Mouse (Mus musculus): ENCODE results near the gene Lactb. TPM values are rescaled to one million over a fixed set of nuclear protein-coding genes. Genes with fewer than 3 reads are reported as not detected.
"Not testable (repeated sequence)": the region's sequence is repeated elsewhere in the genome, so short reads cannot be mapped to it uniquely, and the experiment has no call there.

Lactb gene
- polyA plus RNA-seq, 1 experiment from 2014 or later = 14.4 TPM

- WGBS = 86% methylated on average over 8 of the region's 8 CpGs
- 0 out of 2 replicates have a peak overlapping the region, but pooled peaks have one; percentile 3 for H3K4me2 ChIP-seq
- no peak overlapping the region for H3K27ac ChIP-seq
- H3K4me1 ChIP-seq = peaks cover 40% of the 10 kb centered on the region
- H3K9me3 ChIP-seq (replicated peaks) = no peaks in the 10 kb centered on the region
- no peak overlapping the region for H3K9ac ChIP-seq
- no peaks in the 10 kb centered on the region for H3K27me3 ChIP-seq
- peaks cover 7% of the 10 kb centered on the region; the same call in 1 of the 2 replicates for H3K36me3 ChIP-seq
- no peak for ATAC-seq (replicated peaks; ENCODE audit: low FRiP score)
- no peak overlapping the region for H3K4me3 ChIP-seq (replicated peaks)
These were observed 57.9 kb downstream of the Lactb start for GRCm38 (mm10) chr9:66917216-66917891.

GRCm38 (mm10) chr9:66915869-66916785 is 59.2 kb downstream of the Lactb start:
- whole genome bisulfite sequencing = 79% methylated on average over 9 of the region's 9 CpGs
- Histone ChIP-seq H3K4me1 (peaks cover 40% of the 10 kb centered on the region), H3K27me3 (no peaks in the 10 kb centered on the region), H3K9ac (no peak overlapping the region), H3K4me2 (no peak overlapping the region), H3K36me3 (peaks cover 9% of the 10 kb centered on the region; the same call in 1 of the 2 replicates), H3K4me3 (replicated peaks) (no peak overlapping the region), H3K9me3 (replicated peaks) (no peaks in the 10 kb centered on the region), H3K27ac (0 out of 2 replicates have a peak overlapping the region, but pooled peaks have one; percentile 22)
- ATAC-seq (replicated peaks; ENCODE audit: low FRiP score) = no peak

GRCm38 (mm10) chr9:66915401-66915800 is 59.9 kb downstream of the Lactb start:
- Histone ChIP-seq H3K9ac (no peak overlapping the region), H3K4me3 (replicated peaks) (no peak overlapping the region), H3K36me3 (peaks cover 9% of the 10 kb centered on the region; the same call in 1 of the 2 replicates), H3K4me1 (peaks cover 32% of the 10 kb centered on the region), H3K27ac (no peak overlapping the region), H3K27me3 (no peaks in the 10 kb centered on the region), H3K4me2 (peak overlapping the region; percentile 1; the same call in 1 of the 2 replicates), H3K9me3 (replicated peaks) (no peaks in the 10 kb centered on the region)
- no peak for ATAC-seq (replicated peaks; ENCODE audit: low FRiP score)
- 71% methylated on average over 5 of the region's 5 CpGs for WGBS

GRCm38 (mm10) chr9:66914540-66914939 is 60.7 kb downstream of the Lactb start:
- H3K27ac ChIP-seq = 0 out of 2 replicates have a peak overlapping the region, but pooled peaks have one; percentile 1
- peaks cover 9% of the 10 kb centered on the region; the same call in 1 of the 2 replicates for H3K36me3 ChIP-seq

GRCm38 (mm10) chr9:66913254-66913934 is 61.9 kb downstream of the Lactb start:
- peaks cover 27% of the 10 kb centered on the region for H3K4me1 ChIP-seq

More at GRCm38 (mm10) chr9:66914540-66914939, 60.7 kb downstream of the Lactb start:
- Histone ChIP-seq H3K27me3 (no peaks in the 10 kb centered on the region), H3K4me2 (no peak overlapping the region), H3K4me3 (replicated peaks) (no peak overlapping the region), H3K9ac (no peak overlapping the region), H3K4me1 (peaks cover 32% of the 10 kb centered on the region), H3K9me3 (replicated peaks) (no peaks in the 10 kb centered on the region)
- 74% methylated on average over 3 of the region's 3 CpGs for WGBS
- no peak for ATAC-seq (replicated peaks; ENCODE audit: low FRiP score)

GRCm38 (mm10) chr9:66912304-66912703 is 63.0 kb downstream of the Lactb start:
- Histone ChIP-seq H3K4me2 (no peak overlapping the region), H3K9me3 (replicated peaks) (no peaks in the 10 kb centered on the region), H3K4me3 (replicated peaks) (no peak overlapping the region), H3K27ac (no peak overlapping the region), H3K9ac (no peak overlapping the region), H3K36me3 (peaks cover 9% of the 10 kb centered on the region; the same call in 1 of the 2 replicates), H3K27me3 (no peaks in the 10 kb centered on the region), H3K4me1 (peaks cover 20% of the 10 kb centered on the region)
- ATAC-seq (replicated peaks; ENCODE audit: low FRiP score) = no peak

More at GRCm38 (mm10) chr9:66913254-66913934, 61.9 kb downstream of the Lactb start:
- not testable (repeated sequence) for H3K27me3 ChIP-seq; ATAC-seq (replicated peaks; ENCODE audit: low FRiP score); H3K9me3 ChIP-seq (replicated peaks); H3K4me2 ChIP-seq; H3K36me3 ChIP-seq; H3K9ac ChIP-seq; H3K4me3 ChIP-seq (replicated peaks)
- WGBS = 94% methylated on average over 5 of the region's 5 CpGs
- H3K27ac ChIP-seq = 0 out of 2 replicates have a peak overlapping the region, but pooled peaks have one; percentile 1

- no peak for ATAC-seq (replicated peaks; ENCODE audit: low FRiP score)
These were observed 64.6 kb downstream of the Lactb start for GRCm38 (mm10) chr9:66910677-66911076.

GRCm38 (mm10) chr9:66909922-66910321 is 65.4 kb downstream of the Lactb start:
- H3K27me3 ChIP-seq = no peaks in the 10 kb centered on the region
- 83% methylated on average over 7 of the region's 7 CpGs for WGBS
- H3K4me1 ChIP-seq = peaks cover 10% of the 10 kb centered on the region
- H3K4me3 ChIP-seq (replicated peaks) = no peak overlapping the region
- H3K4me2 ChIP-seq = no peak overlapping the region
- H3K9ac ChIP-seq = no peak overlapping the region
- no peak for ATAC-seq (replicated peaks; ENCODE audit: low FRiP score)
- no peaks in the 10 kb centered on the region for H3K9me3 ChIP-seq (replicated peaks)
- H3K36me3 ChIP-seq = peaks cover 9% of the 10 kb centered on the region; the same call in 1 of the 2 replicates
- no peak overlapping the region for H3K27ac ChIP-seq

More at GRCm38 (mm10) chr9:66910677-66911076, 64.6 kb downstream of the Lactb start:
- Histone ChIP-seq H3K27ac (no peak overlapping the region), H3K4me2 (no peak overlapping the region), H3K4me3 (replicated peaks) (no peak overlapping the region), H3K4me1 (peaks cover 14% of the 10 kb centered on the region), H3K36me3 (peaks cover 9% of the 10 kb centered on the region; the same call in 1 of the 2 replicates), H3K27me3 (no peaks in the 10 kb centered on the region), H3K9ac (no peak overlapping the region), H3K9me3 (replicated peaks) (no peaks in the 10 kb centered on the region)
- WGBS = 82% methylated on average over 5 of the region's 5 CpGs

- Histone ChIP-seq H3K9me3 (replicated peaks) (no peaks in the 10 kb centered on the region), H3K4me3 (replicated peaks) (no peak overlapping the region), H3K36me3 (peaks cover 7% of the 10 kb centered on the region; the same call in 1 of the 2 replicates), H3K27ac (no peak overlapping the region), H3K9ac (no peak overlapping the region), H3K27me3 (no peaks in the 10 kb centered on the region), H3K4me1 (peaks cover 5% of the 10 kb centered on the region), H3K4me2 (no peak overlapping the region)
- WGBS = 90% methylated on average over 5 of the region's 5 CpGs
- ATAC-seq (replicated peaks; ENCODE audit: low FRiP score) = no peak
These were observed 67.4 kb downstream of the Lactb start for GRCm38 (mm10) chr9:66907746-66908397.

GRCm38 (mm10) chr9:66907126-66907525 is 68.2 kb downstream of the Lactb start:
- no peak for ATAC-seq (replicated peaks; ENCODE audit: low FRiP score)
- Histone ChIP-seq H3K4me3 (replicated peaks) (no peak overlapping the region), H3K4me2 (no peak overlapping the region), H3K9me3 (replicated peaks) (no peaks in the 10 kb centered on the region), H3K4me1 (peaks cover 5% of the 10 kb centered on the region), H3K9ac (no peak overlapping the region), H3K27ac (no peak overlapping the region), H3K36me3 (no peaks in the 10 kb centered on the region; the same call in none of the 2 replicates), H3K27me3 (no peaks in the 10 kb centered on the region)
- WGBS = 86% methylated on average over 8 of the region's 8 CpGs

GRCm38 (mm10) chr9:66905990-66906389 is 69.3 kb downstream of the Lactb start:
- Histone ChIP-seq H3K9ac (no peak overlapping the region), H3K9me3 (replicated peaks) (no peaks in the 10 kb centered on the region), H3K27me3 (no peaks in the 10 kb centered on the region), H3K4me1 (peaks cover 5% of the 10 kb centered on the region), H3K27ac (no peak overlapping the region), H3K36me3 (no peaks in the 10 kb centered on the region; the same call in none of the 2 replicates), H3K4me3 (replicated peaks) (no peak overlapping the region), H3K4me2 (no peak overlapping the region)
- no peak for ATAC-seq (replicated peaks; ENCODE audit: low FRiP score)
- WGBS = 65% methylated on average over 9 of the region's 9 CpGs
